Mouse (Mus musculus) kidney, adult 2 months (tissue): ENCODE data around the gene Hspb3. TPM values are rescaled to one million over a fixed set of nuclear protein-coding genes. Genes with fewer than 3 reads are reported as not detected.

Source experiments
- DNase-seq: peaks from one replicate; pipeline ENCODE4 v3.0.0; 2021
- H3K27ac ChIP-seq: fragments of 200-500 bp; 2 replicates; pipeline ENCODE4 v1.5.1; 2012; ENCODE audit warnings: low read depth, low read length, control low read depth, inconsistent platforms; ENCODE audit not compliant: insufficient read depth
- H3K27me3 ChIP-seq: fragments of 200-500 bp; replicated peaks from 2 replicates; pipeline ENCODE4 v1.6.1; 2012; ENCODE audit warnings: mild to moderate bottlenecking, moderate library complexity, low read length, inconsistent platforms; ENCODE audit not compliant: control insufficient read depth, insufficient read depth
- H3K36me3 ChIP-seq: fragments of 200-500 bp; 2 replicates; pipeline ENCODE4 v1.6.1; 2012; ENCODE audit warnings: mild to moderate bottlenecking, moderate library complexity, low read length, inconsistent platforms; ENCODE audit not compliant: control insufficient read depth, insufficient read depth
- H3K4me1 ChIP-seq: fragments of 200-500 bp; 2 replicates; pipeline ENCODE4 v1.6.1; 2011; ENCODE audit warnings: low read length; ENCODE audit not compliant: control insufficient read depth, insufficient read depth
- H3K4me3 ChIP-seq: fragments of 200-500 bp; 2 replicates; pipeline ENCODE4 v1.5.1; 2011; ENCODE audit warnings: mild to moderate bottlenecking, low read depth, low read length, control low read depth; ENCODE audit not compliant: insufficient read depth
- CTCF ChIP-seq: fragments of 200-500 bp; conservative IDR thresholded peaks from 2 replicates; pipeline ENCODE4 v1.5.1; 2011; ENCODE audit warnings: low read depth, mild to moderate bottlenecking, control low read depth, low read length, moderate library complexity, mixed read lengths; ENCODE audit not compliant: insufficient read depth, insufficient read length
- POLR2A ChIP-seq: fragments of 200-500 bp; IDR thresholded peaks from one replicate; pipeline ENCODE4 v1.6.1; 2011; ENCODE audit warnings: low read depth, low read length, control low read depth
- WGBS: fragments of 180-500 bp; shearing (Covaris S2); methylation state at CpG from one replicate; pipeline ENCODE4 v1.1.7; 2018; 5-methylcytosine and 5-hydroxymethylcytosine counted together
- polyA plus RNA-seq: library from polyadenylated mRNA; depleted of rRNA; stranded (reverse); fragments of >200 nt; gene quantifications from 2 replicates; pipeline ENCODE4 v1.2.3, GENCODE M21; 2012

Gene Hspb3
- polyA plus RNA-seq, 1 experiment = 0.55 TPM

GRCm38 (mm10) chr13:113617891-113618823 is 45.3 kb downstream of the Hspb3 start, which contains the start of gene Snx18:
Gene Snx18, minus strand, starts transcription at chr13:113618564.
- no peaks in the 10 kb centered on the region for H3K27me3 ChIP-seq
- WGBS = under 1% methylated on average over 118 of the region's 119 CpGs
- peak within 1 kb of the TSS; percentile 79 for H3K27ac ChIP-seq
- H3K36me3 ChIP-seq = no peaks in the 10 kb centered on the region
- peak; percentile 95 for DNase-seq
- TF ChIP-seq POLR2A (peak; percentile 83), CTCF (peak; percentile 91)
- H3K4me3 ChIP-seq = peak within 1 kb of the TSS; percentile 96
- no peaks in the 10 kb centered on the region for H3K4me1 ChIP-seq

GRCm38 (mm10) chr13:113617338-113617890 is 46.1 kb downstream of the Hspb3 start:
- peak; percentile 44 for DNase-seq
- TF ChIP-seq POLR2A = no peak
- no peak for TF ChIP-seq CTCF
- Histone ChIP-seq H3K27me3 (no peaks in the 10 kb centered on the region), H3K27ac (peak overlapping the region; percentile 79), H3K36me3 (no peaks in the 10 kb centered on the region), H3K4me3 (peak overlapping the region; percentile 96), H3K4me1 (peaks cover 3% of the 10 kb centered on the region; the same call in 1 of the 2 replicates)
- WGBS = 9% methylated on average over 49 of the region's 49 CpGs

GRCm38 (mm10) chr13:113616751-113617337 is 46.6 kb downstream of the Hspb3 start:
- WGBS = 40% methylated on average over 24 of the region's 24 CpGs
- Histone ChIP-seq H3K36me3 (no peaks in the 10 kb centered on the region), H3K27me3 (no peaks in the 10 kb centered on the region), H3K27ac (peak overlapping the region; percentile 79), H3K4me1 (peaks cover 9% of the 10 kb centered on the region; the same call in 1 of the 2 replicates), H3K4me3 (peak overlapping the region; percentile 96)
- TF ChIP-seq POLR2A (no peak), CTCF (no peak)
- peak; percentile 62 for DNase-seq

- Histone ChIP-seq H3K27ac (peak overlapping the region; percentile 79), H3K4me3 (peak overlapping the region; percentile 96), H3K4me1 (peaks cover 13% of the 10 kb centered on the region; the same call in 1 of the 2 replicates), H3K36me3 (no peaks in the 10 kb centered on the region), H3K27me3 (no peaks in the 10 kb centered on the region)
- peak; percentile 81 for DNase-seq
- 16% methylated on average over 8 of the region's 8 CpGs for WGBS
- TF ChIP-seq CTCF = no peak
- no peak for TF ChIP-seq POLR2A
Observed at GRCm38 (mm10) chr13:113615971-113616671, 47.4 kb downstream of the Hspb3 start.

GRCm38 (mm10) chr13:113615546-113615941 is 47.9 kb downstream of the Hspb3 start:
- Histone ChIP-seq H3K27me3 (no peaks in the 10 kb centered on the region), H3K4me1 (peaks cover 18% of the 10 kb centered on the region)
- DNase-seq = peak; percentile 48

GRCm38 (mm10) chr13:113614635-113615545 is 48.6 kb downstream of the Hspb3 start:
- H3K4me1 ChIP-seq = peaks cover 22% of the 10 kb centered on the region
- TF ChIP-seq POLR2A (no peak), CTCF (no peak)
- H3K27me3 ChIP-seq = no peaks in the 10 kb centered on the region
- peak; percentile 95 for DNase-seq
- H3K36me3 ChIP-seq = no peaks in the 10 kb centered on the region
- 26% methylated on average over 24 of the region's 24 CpGs for WGBS
- peak overlapping the region; percentile 79 for H3K27ac ChIP-seq
- peak overlapping the region; percentile 96 for H3K4me3 ChIP-seq

More at GRCm38 (mm10) chr13:113615546-113615941, 47.9 kb downstream of the Hspb3 start:
- Histone ChIP-seq H3K4me3 (peak overlapping the region; percentile 96), H3K27ac (peak overlapping the region; percentile 79), H3K36me3 (no peaks in the 10 kb centered on the region)
- 11% methylated on average over 10 of the region's 10 CpGs for WGBS
- TF ChIP-seq CTCF = no peak
- no peak for TF ChIP-seq POLR2A
